Mouse (Mus musculus): ENCODE measurements around the gene Errfi1. TPM values are rescaled to one million over a fixed set of nuclear protein-coding genes. Genes with fewer than 3 reads are reported as not detected.
A peak's percentile ranks its signal among the peaks of the same experiment; 100 is the strongest.

Gene Errfi1
- polyA plus RNA-seq, 1 experiment from 2014 or later = 27.2 TPM

DNA sequence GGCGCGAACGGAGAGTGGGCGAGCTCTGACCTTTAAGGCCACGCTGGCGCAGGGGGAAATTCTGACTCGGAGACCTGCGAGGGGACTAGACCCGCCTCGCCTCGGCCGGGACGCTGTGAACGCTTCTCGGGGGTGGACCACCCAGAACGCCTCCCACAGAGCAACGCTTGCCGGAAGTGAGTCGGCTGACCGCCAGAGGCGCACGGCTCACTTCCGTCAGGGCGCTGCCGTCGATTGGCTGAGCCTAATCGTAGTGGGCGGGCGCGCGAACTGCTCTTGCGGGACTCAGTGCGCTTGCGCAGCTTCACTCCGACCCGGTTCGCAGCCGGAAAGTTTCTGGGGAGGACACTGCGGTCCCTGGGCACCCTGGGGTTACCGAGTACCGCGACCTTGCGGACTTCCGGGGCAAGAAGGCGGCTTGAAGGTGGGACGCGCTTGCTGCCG, 60.6 kb downstream of the Errfi1 start, which contains the start of the genes Park7 and Tnfrsf9:
TSS of gene Park7 (minus strand) at position 148 of the 444 bp plus-strand sequence.
TSS of gene Tnfrsf9 (plus strand) at position 273 of the 444 bp plus-strand sequence.
- Histone ChIP-seq H3K4me1 (ENCODE audit: control insufficient read depth, insufficient read depth, low read depth, low read length) (peaks cover 14% of the 10 kb centered on the region), H3K4me3 (ENCODE audit: low read length) (peak within 1 kb of the TSS; percentile 63), H3K36me3 (ENCODE audit: control insufficient read depth, insufficient read depth, low read length) (no peaks in the 10 kb centered on the region), H3K4me2 (ENCODE audit: low read length) (peak within 1 kb of the TSS; percentile 82), H3K27me3 (replicated peaks; ENCODE audit: control insufficient read depth, insufficient read depth, low read length) (no peaks in the 10 kb centered on the region), H3K9ac (ENCODE audit: low read depth, low read length) (peak within 1 kb of the TSS; percentile 87), H3K27ac (ENCODE audit: low read depth, low read length) (peak within 1 kb of the TSS; percentile 87), H3K9me3 (ENCODE audit: control insufficient read depth, low read length) (no peaks in the 10 kb centered on the region)
- ATAC-seq = peak; percentile 88
- 0% methylated on average over 48 of the region's 48 CpGs for WGBS

GRCm38 (mm10) chr4:150915181-150915906, 61.6 kb downstream of the Errfi1 start:
- peak overlapping the region; percentile 82 for H3K4me2 ChIP-seq (ENCODE audit: low read length)
- H3K27me3 ChIP-seq (replicated peaks; ENCODE audit: control insufficient read depth, insufficient read depth, low read length) = no peaks in the 10 kb centered on the region
- H3K4me1 ChIP-seq (ENCODE audit: control insufficient read depth, insufficient read depth, low read depth, low read length) = peaks cover 14% of the 10 kb centered on the region
- H3K9ac ChIP-seq (ENCODE audit: low read depth, low read length) = peak overlapping the region; percentile 87
- WGBS = 44% methylated on average over 10 of the region's 10 CpGs
- H3K4me3 ChIP-seq (ENCODE audit: low read length) = peak overlapping the region; percentile 63
- ATAC-seq = no peak
- peak overlapping the region; percentile 79 for H3K27ac ChIP-seq (ENCODE audit: low read depth, low read length)
- H3K36me3 ChIP-seq (ENCODE audit: control insufficient read depth, insufficient read depth, low read length) = no peaks in the 10 kb centered on the region
- H3K9me3 ChIP-seq (ENCODE audit: control insufficient read depth, low read length) = no peaks in the 10 kb centered on the region

DNA sequence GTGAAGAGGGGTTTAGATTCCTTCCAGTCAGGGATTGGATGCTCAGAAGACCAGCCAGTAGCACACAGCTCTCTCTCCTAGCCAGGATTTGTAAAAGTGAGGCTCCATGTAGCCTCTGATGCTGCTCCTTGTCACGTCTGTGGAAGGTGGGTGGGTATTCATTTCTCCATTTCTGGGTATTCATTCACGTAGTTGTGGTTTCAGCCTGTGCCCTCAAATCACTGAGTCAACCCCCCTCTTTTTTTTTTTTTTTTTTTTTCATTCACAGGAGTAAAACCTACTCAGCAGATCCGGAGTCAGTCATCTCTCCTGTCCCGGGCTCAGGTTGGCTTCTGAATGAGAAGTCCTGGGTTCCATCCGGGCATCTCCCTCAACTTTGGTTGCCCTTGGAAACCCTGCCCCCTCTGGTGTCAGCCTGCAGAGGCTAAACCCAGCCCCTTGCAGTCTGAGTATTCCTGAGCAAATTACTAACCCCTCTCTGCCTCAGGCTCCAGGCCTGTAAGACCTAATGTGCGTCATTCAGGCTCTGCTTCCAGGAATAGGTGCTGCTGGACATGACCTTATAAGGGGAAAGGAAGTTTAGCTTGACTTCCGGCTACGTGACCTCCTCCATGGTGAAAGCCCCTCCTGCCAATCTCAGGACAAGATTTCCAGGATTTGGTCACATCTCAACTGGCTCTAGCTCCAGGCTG, 63.8 kb downstream of the Errfi1 start:
- Histone ChIP-seq H3K4me1 (ENCODE audit: control insufficient read depth, insufficient read depth, low read depth, low read length) (peaks cover 14% of the 10 kb centered on the region), H3K4me2 (ENCODE audit: low read length) (no peak overlapping the region), H3K27ac (ENCODE audit: low read depth, low read length) (no peak overlapping the region), H3K27me3 (replicated peaks; ENCODE audit: control insufficient read depth, insufficient read depth, low read length) (no peaks in the 10 kb centered on the region), H3K36me3 (ENCODE audit: control insufficient read depth, insufficient read depth, low read length) (no peaks in the 10 kb centered on the region), H3K9me3 (ENCODE audit: control insufficient read depth, low read length) (no peaks in the 10 kb centered on the region), H3K9ac (ENCODE audit: low read depth, low read length) (no peak overlapping the region), H3K4me3 (ENCODE audit: low read length) (no peak overlapping the region)
- WGBS = 66% methylated on average over 8 of the region's 8 CpGs
- no peak for ATAC-seq

Other genes with a start within 250 kb of the Errfi1 start
- 44.7 and 46.7 TPM in 2 replicates for gene Slc45a1, start 201.7 kb upstream of the Errfi1 start, polyA plus RNA-seq (2015; fragmentation: Nextera tagmentation; extraction: Ambion mirVana)
- 390 and 413 TPM in 2 replicates for gene Park7, start 60.5 kb downstream of the Errfi1 start, polyA plus RNA-seq (2015; fragmentation: Nextera tagmentation; extraction: Ambion mirVana)
- gene Tnfrsf9, start 60.6 kb downstream of the Errfi1 start, polyA plus RNA-seq (2015; fragmentation: Nextera tagmentation; extraction: Ambion mirVana) = 0.36 and 0.40 TPM in 2 replicates
- 0.65 and 0.85 TPM in 2 replicates for gene Uts2, start 143.2 kb downstream of the Errfi1 start, polyA plus RNA-seq (2015; fragmentation: Nextera tagmentation; extraction: Ambion mirVana)
- 4.0 and 4.1 TPM in 2 replicates for gene Per3, start 190.7 kb downstream of the Errfi1 start, polyA plus RNA-seq (2015; fragmentation: Nextera tagmentation; extraction: Ambion mirVana)
- gene Vamp3, start 204.0 kb downstream of the Errfi1 start, polyA plus RNA-seq (2015; fragmentation: Nextera tagmentation; extraction: Ambion mirVana) = 54.6 and 55.7 TPM in 2 replicates
- not detected in 2 replicates for gene Gm13090, start 235.7 kb downstream of the Errfi1 start, polyA plus RNA-seq (2015; fragmentation: Nextera tagmentation; extraction: Ambion mirVana)